Mouse (Mus musculus) T-helper 17 cell (primary cell): ENCODE measurements around the gene Wdpcp.
"Not testable (repeated sequence)": the region's sequence is repeated elsewhere in the genome, so short reads cannot be mapped to it uniquely, and the experiment has no call there.

Experiments
- in situ Hi-C, 2 experiments: fragments of 300-600 bp; cut with MboI, MseI; formaldehyde crosslinking; loops; 1 replicate in 1 of 2; 2 replicates in 1 of 2; pipeline ENCODE4 v1.15.1; 2025; ENCODE audit warnings: high pct_unique_total_duplicates in 2 of 2

Gene Wdpcp

GRCm38 (mm10) chr11:21571700-21572381 lies at the start of gene Wdpcp, which contains the start of gene Mdh1:
TSS of gene Wdpcp (plus strand) at chr11:21572235.
TSS of gene Mdh1 (minus strand) at chr11:21572367.
- in situ Hi-C loops, result loop anchor here (10.0 to 25.0 kb wide), 5 partner anchors 385 to 1435 kb away; partner anchors contain the start of gene Peli1 (in 1 of the 2)

GRCm38 (mm10) chr11:21528676-21529394 lies 43.2 kb upstream of the Wdpcp start:
- in situ Hi-C loops, result loop anchor here in 1 of 2 experiments (10.0 kb wide), 1 partner anchor 1764 kb away; no protein-coding TSS in a partner anchor

- in situ Hi-C loops, result not testable (repeated sequence)
Observed at GRCm38 (mm10) chr11:21530856-21531255, 41.2 kb upstream of the Wdpcp start.

- in situ Hi-C loops, result no loop called here
Observed at GRCm38 (mm10) chr11:21540072-21540471, 32.0 kb upstream of the Wdpcp start.

- in situ Hi-C loops, result no loop called here
Observed at GRCm38 (mm10) chr11:21540622-21541021, 31.4 kb upstream of the Wdpcp start.

GRCm38 (mm10) chr11:21542731-21543130 lies 29.3 kb upstream of the Wdpcp start:
- in situ Hi-C loops, result no loop called here

GRCm38 (mm10) chr11:21545021-21545420 lies 27.0 kb upstream of the Wdpcp start:
- in situ Hi-C loops, result no loop called here

- in situ Hi-C loops, result no loop called here
Observed at GRCm38 (mm10) chr11:21545951-21546350, 26.1 kb upstream of the Wdpcp start.

- in situ Hi-C loops, result no loop called here
Observed at GRCm38 (mm10) chr11:21546671-21547070, 25.4 kb upstream of the Wdpcp start.

GRCm38 (mm10) chr11:21547518-21547917 lies 24.5 kb upstream of the Wdpcp start:
- in situ Hi-C loops, result no loop called here

GRCm38 (mm10) chr11:21549052-21549451 lies 23.0 kb upstream of the Wdpcp start:
- in situ Hi-C loops, result no loop called here

GRCm38 (mm10) chr11:21549754-21550153 lies 22.3 kb upstream of the Wdpcp start:
- in situ Hi-C loops, result loop anchor here in 1 of 2 experiments (25.0 kb wide), 3 partner anchors 362 to 1412 kb away; partner anchors contain the start of gene Peli1

- in situ Hi-C loops, result loop anchor here in 1 of 2 experiments (25.0 kb wide), 3 partner anchors 363 to 1413 kb away; partner anchors contain the start of gene Peli1
Observed at GRCm38 (mm10) chr11:21550222-21551173, 21.5 kb upstream of the Wdpcp start.

- in situ Hi-C loops, result loop anchor here in 1 of 2 experiments (25.0 kb wide), 3 partner anchors 365 to 1415 kb away; partner anchors contain the start of gene Peli1
Observed at GRCm38 (mm10) chr11:21552049-21552448, 20.0 kb upstream of the Wdpcp start.

GRCm38 (mm10) chr11:21559727-21560126 lies 12.3 kb upstream of the Wdpcp start:
- in situ Hi-C loops, result loop anchor here in 1 of 2 experiments (25.0 kb wide), 3 partner anchors 372 to 1422 kb away; partner anchors contain the start of gene Peli1

- in situ Hi-C loops, result loop anchor here in 1 of 2 experiments (25.0 kb wide), 3 partner anchors 374 to 1424 kb away; partner anchors contain the start of gene Peli1
Observed at GRCm38 (mm10) chr11:21561347-21561746, 10.7 kb upstream of the Wdpcp start.

- in situ Hi-C loops, result loop anchor here in 1 of 2 experiments (25.0 kb wide), 3 partner anchors 376 to 1426 kb away; partner anchors contain the start of gene Peli1
Observed at GRCm38 (mm10) chr11:21563617-21564325, 8.3 kb upstream of the Wdpcp start.

- in situ Hi-C loops, result loop anchor here in 1 of 2 experiments (25.0 kb wide), 3 partner anchors 378 to 1428 kb away; partner anchors contain the start of gene Peli1
Observed at GRCm38 (mm10) chr11:21564681-21565405, 7.2 kb upstream of the Wdpcp start.

- in situ Hi-C loops, result loop anchor here in 1 of 2 experiments (25.0 kb wide), 3 partner anchors 380 to 1430 kb away; partner anchors contain the start of gene Peli1
Observed at GRCm38 (mm10) chr11:21566934-21567333, 5.1 kb upstream of the Wdpcp start.
